Mouse (Mus musculus): Measurements from ENCODE around the gene Cib2.

DNA sequence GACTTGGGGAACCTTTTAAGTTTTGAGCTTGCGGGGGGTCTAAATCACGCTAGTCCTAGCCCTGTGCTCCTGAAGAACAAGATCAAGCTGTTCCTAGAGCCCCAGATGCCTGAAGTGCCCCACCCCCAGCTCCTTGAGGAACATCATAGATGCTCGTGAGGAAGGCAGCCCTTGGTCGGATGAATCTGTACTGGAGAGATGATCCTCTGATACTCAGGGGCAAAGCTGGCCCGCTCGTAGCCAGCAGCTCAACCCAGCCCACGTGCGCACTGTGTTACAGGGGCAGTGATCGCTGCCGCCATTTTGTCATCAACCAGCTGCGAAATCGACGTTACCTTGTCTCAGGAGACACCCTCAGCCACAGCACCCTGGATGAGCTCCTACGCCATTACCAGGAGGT, 21.3 kb downstream of the Cib2 start, which contains the start of gene Sh2d7:
- TF ChIP-seq MAFK (IDR thresholded peaks at IDR 0.05; ENCODE audit: borderline replicate concordance, low read depth, low read length) (no peak), MYC (IDR thresholded peaks at IDR 0.05; ENCODE audit: low read depth, low read length) (no peak), KAT2A (conservative IDR thresholded peaks at IDR 0.05; ENCODE audit: low read depth, low read length) (no peak)

Data from MEL (cell line).